Mouse (Mus musculus) right cerebral cortex, postnatal 25 days (tissue): ENCODE measurements at regions not wholly inside any gene's neighbourhood (a gene's known extent, or its start where the extent isn't known, plus 50 kb on each side); places are given as distances from the start of the nearest gene placed in this dataset.

ENCODE experiments used
- DNase-seq: peaks from one replicate; pipeline ENCODE4 v3.0.0; 2022

DNA sequence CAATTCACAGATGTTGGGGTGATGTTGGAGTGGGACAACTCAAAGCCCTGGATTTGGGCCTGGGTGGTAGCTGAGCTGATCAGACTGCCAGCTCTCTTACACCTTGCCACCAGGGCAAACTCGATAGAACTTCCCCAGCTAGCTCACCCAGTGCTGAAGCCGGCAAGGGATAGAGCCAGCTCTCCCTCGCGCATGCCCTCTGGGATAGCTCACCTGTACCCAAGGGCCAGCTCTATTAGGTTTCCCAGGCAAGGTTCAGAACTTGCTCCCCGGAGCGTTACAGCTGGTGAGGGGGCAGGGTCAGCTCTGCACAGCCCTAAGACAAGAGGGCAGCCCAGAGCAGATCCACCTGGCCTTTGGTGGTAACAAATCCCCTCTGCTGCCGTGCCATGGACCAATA lies 54.1 kb upstream of the 1700012A03Rik start:
- no peak for DNase-seq

DNA sequence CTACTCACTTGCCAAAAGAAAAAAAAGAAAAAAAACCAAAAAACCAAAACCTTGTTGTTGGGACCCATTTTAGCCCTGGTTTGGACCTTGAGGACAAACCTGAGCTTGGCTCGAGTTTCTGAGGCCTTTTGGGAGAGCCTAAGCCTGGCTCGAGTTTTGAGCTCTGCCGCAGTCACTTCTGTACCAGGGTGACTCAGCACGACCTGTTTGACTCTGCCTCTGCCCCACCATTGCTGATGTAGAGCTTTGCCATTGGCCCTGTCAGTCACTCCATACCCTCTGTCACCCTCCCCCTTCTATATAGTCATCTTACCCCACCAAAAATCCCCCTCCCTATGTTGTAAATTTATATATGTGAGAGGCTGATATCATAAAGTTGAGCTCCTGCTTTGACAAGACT lies 54.8 kb upstream of the 1700012A03Rik start:
- DNase-seq = no peak

DNA sequence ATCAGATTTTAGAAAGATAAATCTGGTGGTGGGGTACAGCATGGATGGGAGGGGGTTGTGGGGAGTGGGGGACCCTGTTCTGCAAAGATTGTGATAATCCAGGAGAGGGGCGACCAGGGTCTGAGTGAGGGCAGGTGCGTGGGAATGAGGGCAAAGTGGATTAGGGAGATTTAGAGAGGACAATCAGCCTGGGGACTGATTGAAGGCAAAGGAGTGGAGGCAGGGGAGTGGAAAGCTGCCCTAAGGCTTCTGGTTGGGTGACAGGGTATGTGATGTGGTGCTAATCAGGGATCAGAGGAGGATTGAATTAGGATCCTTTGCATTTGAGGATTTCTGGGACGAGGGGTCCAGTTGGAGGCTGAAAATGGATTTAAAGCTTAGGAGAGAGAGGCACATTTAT lies 64.3 kb upstream of the 1700012A03Rik start:
- DNase-seq = no peak

DNA sequence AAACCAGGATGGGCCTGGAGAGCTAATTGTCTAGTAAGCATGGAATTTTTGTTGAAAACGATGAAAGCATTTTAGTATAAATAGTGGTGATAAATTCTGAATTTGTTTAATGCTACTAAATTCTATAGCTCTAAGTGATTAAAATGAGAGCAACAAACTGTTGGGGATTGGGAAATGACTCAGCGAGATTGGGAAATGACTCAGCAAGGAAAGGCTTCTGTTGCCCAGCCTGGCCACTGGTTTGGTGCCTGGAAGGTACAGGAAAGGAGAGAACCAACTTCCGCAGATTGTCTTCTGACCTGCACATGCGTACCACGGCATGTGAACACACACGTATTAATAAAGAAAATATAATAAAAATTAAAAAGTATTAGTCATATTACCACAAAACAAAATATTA lies 73.3 kb upstream of the 1700012A03Rik start:
- no peak for DNase-seq

- no peak for DNase-seq
These were observed 102.0 kb upstream of the 1700012A03Rik start for GRCm38 (mm10) chr6:31948063-31948481.

DNA sequence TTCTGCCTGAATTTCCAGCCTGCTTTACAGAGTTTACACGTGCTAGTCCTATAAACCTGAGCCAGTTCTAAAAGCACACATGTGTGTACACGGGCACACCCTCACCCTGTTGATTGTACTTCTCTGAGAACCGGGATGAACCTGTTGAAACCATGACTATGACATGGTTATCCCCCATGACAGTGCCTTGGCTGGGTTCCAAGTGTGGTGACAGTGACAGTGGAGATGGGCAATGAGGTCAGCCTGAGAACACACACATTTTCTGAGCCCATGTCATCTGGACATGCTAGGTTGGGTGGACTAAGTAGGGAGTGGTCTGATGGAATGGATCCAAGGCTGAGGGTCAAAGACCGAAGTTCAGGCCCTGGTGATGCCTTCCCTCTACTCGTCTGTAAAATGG lies 103.5 kb upstream of the 1700012A03Rik start:
- DNase-seq = no peak

GRCm38 (mm10) chr6:31945347-31945746 lies 104.7 kb upstream of the 1700012A03Rik start:
- DNase-seq = no peak

GRCm38 (mm10) chr6:31944546-31944945 lies 105.5 kb upstream of the 1700012A03Rik start:
- DNase-seq = no peak

- DNase-seq = no peak
These were observed 107.3 kb upstream of the 1700012A03Rik start for GRCm38 (mm10) chr6:31942696-31943095.

GRCm38 (mm10) chr6:31938216-31938814 lies 111.7 kb upstream of the 1700012A03Rik start:
- peak; percentile 80 for DNase-seq

DNA sequence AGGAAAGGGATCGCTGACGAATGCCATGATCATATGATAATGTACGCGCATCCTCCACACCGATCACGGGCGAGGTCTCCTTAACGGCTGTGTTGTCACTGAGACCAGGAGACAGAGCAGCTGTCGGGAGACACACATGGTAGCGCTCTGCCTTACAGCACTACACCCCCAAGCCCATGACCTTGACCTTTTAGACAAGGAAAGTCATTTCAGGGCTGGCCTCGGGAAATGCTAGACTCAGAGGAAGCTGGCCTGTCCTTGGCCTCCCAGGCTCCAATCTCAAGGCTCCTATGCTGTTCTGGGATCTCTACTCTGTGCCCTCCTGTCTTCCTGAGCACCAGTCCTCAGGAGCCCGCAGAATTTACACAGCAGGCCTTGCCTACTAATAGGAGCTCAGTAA lies 112.9 kb upstream of the 1700012A03Rik start:
- DNase-seq = no peak

- DNase-seq = no peak
These were observed 115.2 kb upstream of the 1700012A03Rik start for GRCm38 (mm10) chr6:31934826-31935225.

DNA sequence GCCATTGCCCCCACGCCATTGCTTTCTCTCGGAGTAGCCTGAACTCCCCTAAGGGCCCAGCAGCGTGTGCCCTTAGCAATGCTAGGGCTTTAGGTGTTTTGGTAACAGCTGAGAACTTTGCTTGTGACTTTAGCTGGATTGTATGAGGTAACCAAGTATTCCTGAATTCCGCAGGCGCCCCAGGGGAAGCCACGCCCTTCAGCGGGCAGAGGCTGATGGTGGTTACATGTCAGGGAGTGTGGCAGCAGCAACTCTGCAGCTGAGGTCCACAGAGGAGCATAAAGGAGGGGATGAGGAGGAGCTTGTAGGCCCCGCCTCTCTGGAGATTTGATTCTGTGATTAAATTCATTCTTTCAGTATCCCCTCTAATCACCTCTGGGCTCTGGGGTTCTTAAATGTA lies 116.1 kb upstream of the 1700012A03Rik start:
- DNase-seq = no peak

GRCm38 (mm10) chr6:31933364-31933763 lies 116.7 kb upstream of the 1700012A03Rik start:
- DNase-seq = no peak

- DNase-seq = no peak
These were observed 118.9 kb upstream of the 1700012A03Rik start for GRCm38 (mm10) chr6:31931116-31931515.

GRCm38 (mm10) chr6:31929165-31929564 lies 120.9 kb upstream of the 1700012A03Rik start:
- DNase-seq = no peak

DNA sequence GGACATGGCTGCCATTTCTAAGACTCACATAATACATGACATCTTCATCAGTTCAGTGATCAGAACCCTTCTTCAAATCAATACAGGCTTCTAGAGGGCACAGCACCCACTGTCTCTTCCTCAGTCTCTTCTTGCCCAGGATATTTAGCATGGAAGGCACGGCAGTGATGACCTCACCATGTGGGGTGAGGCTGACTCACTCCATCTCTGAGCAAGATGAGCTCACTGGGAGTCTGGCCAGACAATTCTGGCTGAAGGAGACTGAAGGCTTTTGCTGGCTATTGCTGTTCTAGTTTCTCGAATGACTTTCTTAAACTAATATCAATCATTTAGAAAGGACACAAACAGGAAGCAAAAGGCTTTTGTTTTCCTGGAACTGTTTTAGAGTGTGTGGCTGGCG lies 122.9 kb upstream of the 1700012A03Rik start:
- no peak for DNase-seq

DNA sequence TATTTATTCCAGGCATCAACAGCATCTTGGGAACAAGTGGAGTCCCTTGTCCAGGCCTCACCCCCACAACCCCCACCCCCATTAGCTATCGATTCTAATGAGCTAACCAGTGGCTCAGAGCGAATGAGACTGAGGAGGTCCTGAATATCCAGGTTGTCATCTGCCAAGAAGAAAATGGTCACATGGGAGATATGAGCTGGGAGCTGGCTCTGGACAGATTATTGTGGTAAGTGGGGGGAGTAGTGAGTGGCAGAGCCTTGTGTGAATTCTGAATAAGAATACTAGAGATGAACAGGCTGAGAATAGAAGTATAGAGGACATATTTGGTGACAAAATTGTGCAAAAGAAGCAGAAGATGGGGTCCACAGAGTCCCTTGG lies 125.4 kb upstream of the 1700012A03Rik start:
- DNase-seq = no peak

- DNase-seq = no peak
These were observed 125.9 kb upstream of the 1700012A03Rik start for GRCm38 (mm10) chr6:31923951-31924668.

- DNase-seq = no peak
These were observed 128.4 kb upstream of the 1700012A03Rik start for GRCm38 (mm10) chr6:31921561-31922152.

DNA sequence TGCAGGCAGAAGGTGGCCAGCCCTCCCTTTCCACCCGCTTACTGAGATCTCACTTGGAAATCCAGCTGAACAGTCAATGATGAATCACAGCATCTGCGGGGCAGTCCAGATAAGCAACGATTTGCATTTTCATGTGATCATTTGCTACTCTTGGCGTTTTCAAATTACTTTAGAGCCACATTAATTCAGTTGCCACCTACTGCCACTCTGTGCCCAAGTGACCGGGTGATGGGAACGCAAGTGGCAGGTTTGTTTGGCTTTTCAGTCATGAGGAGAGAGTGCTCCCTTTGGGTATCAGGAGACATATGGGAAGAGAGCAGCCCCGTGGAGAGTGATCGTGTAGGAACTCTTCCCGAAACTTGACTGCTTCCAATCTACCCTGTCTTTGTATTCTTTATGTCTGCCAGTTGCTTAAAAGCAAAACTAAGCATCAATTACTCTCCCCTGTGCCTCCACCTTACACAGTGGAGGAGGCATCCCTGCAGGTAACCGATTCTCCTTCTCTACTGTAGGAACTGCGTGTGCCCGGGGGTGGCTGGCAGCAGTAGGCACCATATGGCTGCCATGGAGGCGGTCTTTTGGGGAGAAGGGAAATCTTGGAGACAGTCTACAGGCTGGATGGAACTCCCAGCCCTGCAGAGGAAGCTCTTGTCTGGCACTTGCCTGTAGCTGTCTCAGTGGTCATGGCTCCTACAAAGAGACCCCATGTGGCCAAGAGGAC lies 132.5 kb upstream of the 1700012A03Rik start:
- peak; percentile 88 for DNase-seq

GRCm38 (mm10) chr6:31901791-31902190 lies 148.3 kb upstream of the 1700012A03Rik start:
- no peak for DNase-seq

- DNase-seq = peak; percentile 59
These were observed 151.0 kb upstream of the 1700012A03Rik start for GRCm38 (mm10) chr6:31899055-31899454.

- DNase-seq = no peak
These were observed 151.4 kb upstream of the 1700012A03Rik start for GRCm38 (mm10) chr6:31898609-31899008.
